Mouse (Mus musculus) urinary bladder, adult 2 months (tissue): ENCODE data around the gene Trim16. TPM values are rescaled to one million over a fixed set of nuclear protein-coding genes. Genes with fewer than 3 reads are reported as not detected.

Experiments
- DNase-seq: peaks from one replicate; pipeline ENCODE4 v3.0.0; 2022; ENCODE audit warnings: low spot score
- polyA plus RNA-seq: library from polyadenylated mRNA; depleted of rRNA; stranded (reverse); fragments of >200 nt; gene quantifications from 2 replicates; pipeline ENCODE4 v1.2.3, GENCODE M21; 2012

Trim16 gene
- polyA plus RNA-seq, 1 experiment, result 33.0 TPM

DNA sequence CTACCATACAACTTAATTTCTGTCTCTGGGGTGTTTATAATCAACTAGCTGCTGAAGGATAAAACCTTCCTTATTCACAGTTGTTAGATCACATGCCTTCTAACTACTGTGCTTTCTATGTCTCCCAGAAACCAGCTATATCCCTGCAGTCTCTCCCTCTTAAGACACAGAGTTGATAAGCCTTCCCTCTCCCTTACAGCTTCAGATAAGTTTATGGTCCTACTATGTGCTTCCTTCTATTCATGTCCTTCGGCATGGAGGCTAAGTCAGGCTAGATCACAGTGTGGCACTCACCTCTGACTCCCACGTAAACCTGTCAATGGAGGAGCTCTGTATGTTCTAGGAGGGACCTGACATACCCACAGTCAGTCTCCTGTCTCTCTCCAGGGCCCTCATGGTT is 10.4 kb downstream of the Trim16 start:
- DNase-seq, result no peak

DNA sequence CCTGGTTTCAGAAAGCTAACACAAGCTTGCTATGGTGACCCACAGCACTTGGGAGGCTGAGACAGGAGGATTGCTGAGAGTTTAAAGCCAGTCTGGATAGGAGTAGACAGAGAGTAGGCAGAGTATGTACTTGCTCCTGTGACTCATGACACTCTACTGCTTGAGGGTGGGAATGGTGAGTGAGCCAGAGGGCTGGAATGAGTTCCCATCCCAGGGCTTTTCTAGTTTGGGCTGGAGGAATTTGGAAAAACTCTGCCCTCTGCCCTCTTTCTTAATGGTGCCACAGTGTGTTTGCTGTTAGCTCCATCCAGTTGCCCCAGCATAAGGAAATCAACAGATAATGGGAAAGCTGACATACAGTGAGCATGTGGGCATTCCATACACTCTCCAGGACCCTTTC is 11.9 kb downstream of the Trim16 start:
- DNase-seq, result no peak

DNA sequence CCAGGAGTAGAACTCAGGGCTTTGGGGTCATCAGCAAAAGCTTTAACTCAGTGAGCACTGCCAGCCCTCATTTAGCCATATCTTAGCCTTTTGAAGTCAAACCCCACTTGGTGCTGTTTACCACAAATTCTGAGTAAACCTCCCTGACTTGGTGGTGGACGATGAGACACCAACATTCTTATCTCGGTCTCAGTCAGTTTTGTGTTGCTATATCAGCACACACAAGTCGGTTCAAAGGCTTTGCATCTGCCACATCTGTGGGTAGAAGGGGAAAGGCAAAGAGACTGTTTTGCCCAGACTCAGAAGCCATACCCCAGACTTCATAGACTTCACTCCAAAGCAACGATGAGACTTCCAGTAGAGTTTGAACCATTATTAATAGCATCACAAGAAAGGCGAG is 24.5 kb downstream of the Trim16 start:
- DNase-seq, result no peak

DNA sequence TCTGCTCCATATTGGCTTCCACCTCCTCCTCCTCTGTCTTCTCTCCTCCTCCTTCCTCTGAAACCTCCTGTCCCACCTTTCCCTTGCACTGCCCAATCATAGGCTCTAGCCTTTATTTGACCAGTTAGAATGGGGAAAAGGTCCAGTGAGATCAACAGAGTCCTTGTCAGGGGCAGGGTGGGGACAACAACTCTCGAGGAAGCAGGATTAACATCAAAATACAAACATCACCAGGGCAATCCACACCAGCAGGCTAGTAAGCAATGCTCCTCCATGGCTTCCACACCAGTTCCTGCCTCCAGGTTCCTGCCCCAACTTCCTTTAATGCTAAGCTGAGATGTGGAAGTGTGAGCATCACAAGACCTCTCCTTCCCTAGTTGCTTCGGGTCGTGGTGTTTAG is 25.7 kb downstream of the Trim16 start:
- no peak for DNase-seq

- no peak for DNase-seq
Observed at GRCm38 (mm10) chr11:62846961-62847654, 27.1 kb downstream of the Trim16 start, which contains the start of gene Fbxw10. Fbxw10 (plus strand) TSS chr11:62847069.

- no peak for DNase-seq
Observed at GRCm38 (mm10) chr11:62847655-62848191, 27.7 kb downstream of the Trim16 start.

- DNase-seq, result no peak
Observed at GRCm38 (mm10) chr11:62848301-62848700, 28.3 kb downstream of the Trim16 start.

- DNase-seq, result no peak
Observed at GRCm38 (mm10) chr11:62851199-62851598, 31.2 kb downstream of the Trim16 start.

GRCm38 (mm10) chr11:62853334-62853733 is 33.3 kb downstream of the Trim16 start:
- DNase-seq, result no peak

- no peak for DNase-seq
Observed at GRCm38 (mm10) chr11:62865562-62865961, 45.5 kb downstream of the Trim16 start.

GRCm38 (mm10) chr11:62866685-62867084 is 46.7 kb downstream of the Trim16 start:
- no peak for DNase-seq

GRCm38 (mm10) chr11:62869201-62869600 is 49.2 kb downstream of the Trim16 start:
- no peak for DNase-seq

DNA sequence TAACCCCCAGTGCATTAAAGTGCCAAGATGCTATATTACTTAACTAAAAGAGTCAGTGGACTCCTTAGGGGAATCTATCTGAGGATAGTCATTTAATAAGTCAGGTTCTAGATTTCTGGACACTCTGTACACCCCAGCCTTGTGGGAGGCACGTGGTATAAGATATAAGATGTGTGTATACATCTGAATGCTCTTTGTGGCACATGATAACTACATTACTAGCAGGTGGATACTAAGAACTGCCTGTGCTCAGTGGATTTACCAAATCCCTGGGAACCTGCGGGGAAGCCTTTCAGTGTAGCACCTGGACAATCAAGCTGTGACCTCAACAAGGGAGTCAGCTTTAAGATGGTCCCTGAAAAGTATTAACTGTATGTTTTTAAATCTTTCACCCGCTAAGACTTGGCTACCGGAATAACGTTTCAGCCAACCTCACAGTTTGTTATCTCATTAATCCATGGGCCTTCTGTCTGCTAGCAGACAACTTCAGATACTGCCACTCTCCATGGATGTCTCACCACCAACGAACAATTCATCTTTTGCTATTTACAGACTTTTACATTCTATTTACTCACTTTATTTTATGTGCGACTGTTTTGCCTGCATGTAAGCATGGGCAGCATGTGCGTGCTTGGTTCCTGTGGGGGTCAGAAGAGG is 49.8 kb downstream of the Trim16 start:
- no peak for DNase-seq

- no peak for DNase-seq
Observed at GRCm38 (mm10) chr11:62873479-62873878, 53.4 kb downstream of the Trim16 start.

DNA sequence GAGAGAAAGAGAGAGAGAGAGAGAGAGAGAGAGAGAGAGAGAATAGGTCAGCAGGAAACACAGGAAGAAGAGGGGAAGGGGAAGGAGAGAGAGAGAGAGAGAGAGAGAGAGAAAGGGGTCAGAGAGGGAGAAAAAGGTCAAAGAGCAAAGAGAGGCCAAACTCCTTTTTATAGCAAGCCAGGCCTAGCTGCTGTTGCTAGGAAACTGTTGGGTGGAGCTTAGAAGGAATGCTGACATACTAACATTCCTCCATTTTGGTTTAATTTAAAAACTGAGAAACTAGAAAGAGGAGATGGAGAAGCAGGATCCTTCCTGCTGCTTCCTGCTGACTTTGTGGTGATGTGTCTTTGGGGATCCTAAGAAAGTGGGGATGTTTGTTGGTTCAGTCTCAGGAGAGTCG is 55.7 kb downstream of the Trim16 start:
- no peak for DNase-seq

- no peak for DNase-seq
Observed at GRCm38 (mm10) chr11:62876445-62876844, 56.4 kb downstream of the Trim16 start.

GRCm38 (mm10) chr11:62877391-62877790 is 57.4 kb downstream of the Trim16 start:
- no peak for DNase-seq

DNA sequence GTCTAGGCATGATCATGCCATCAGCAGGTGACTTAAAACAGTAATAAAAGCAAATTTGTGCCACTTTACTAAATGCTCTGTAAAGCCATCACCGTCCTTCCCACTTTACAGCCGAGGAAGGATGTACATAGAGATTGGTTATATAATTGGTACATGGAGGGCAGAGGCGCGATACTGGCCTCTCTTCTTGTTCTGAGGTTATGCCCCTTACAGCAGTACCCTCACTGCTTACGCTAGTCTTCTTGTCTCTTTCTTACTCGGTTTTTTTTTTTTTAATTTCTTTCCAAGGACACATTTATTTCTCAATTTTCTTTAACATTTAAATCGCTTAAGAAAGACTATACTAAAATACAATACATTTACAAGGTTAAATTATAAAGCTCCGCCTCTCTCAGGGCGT is 58.7 kb downstream of the Trim16 start:
- no peak for DNase-seq

DNA sequence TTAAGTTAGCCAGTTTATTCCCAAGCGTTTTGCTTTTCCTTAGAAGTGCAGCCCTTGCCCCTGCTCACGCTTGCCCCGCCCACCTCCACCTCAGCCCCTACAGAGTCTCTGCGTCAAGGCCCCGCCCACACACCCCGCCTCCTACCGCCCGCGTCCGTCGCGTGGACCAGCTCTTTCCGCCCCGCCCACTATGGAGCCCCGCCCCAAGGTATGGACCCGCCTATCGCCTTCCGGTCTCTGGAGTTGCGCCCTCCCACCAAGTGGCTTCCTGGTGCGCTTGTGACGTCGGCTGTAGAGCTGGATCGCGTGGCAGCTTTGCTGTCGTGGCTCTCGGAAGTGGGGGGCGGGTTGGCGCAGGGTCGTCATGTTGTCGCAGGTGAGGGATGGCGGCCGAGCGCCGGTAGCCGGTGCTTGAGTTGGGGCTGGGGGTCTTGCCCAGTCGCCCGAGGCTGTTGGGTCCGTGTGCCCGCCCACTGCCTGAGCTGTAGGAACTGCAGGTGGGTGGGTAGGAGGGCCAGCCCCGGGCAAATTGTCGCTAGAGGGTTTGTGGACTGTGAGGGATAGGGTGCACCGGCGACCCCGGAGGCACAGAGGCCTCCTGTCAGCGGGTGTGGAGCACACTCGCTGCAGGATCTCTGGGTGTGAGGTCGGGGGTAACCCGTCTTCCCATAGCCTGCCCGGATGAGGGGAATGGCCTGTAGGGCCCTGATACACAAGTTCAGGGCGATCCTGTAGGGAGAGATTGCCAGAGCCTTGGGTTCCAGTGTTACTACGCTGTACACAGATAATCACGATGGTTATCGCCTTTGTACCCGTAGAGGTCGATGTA is 59.4 kb downstream of the Trim16 start, which contains the start of gene Tvp23b:
TSS of gene Tvp23b (plus strand) at position 236 of the 829 bp plus-strand sequence.
- DNase-seq, result peak; percentile 80

DNA sequence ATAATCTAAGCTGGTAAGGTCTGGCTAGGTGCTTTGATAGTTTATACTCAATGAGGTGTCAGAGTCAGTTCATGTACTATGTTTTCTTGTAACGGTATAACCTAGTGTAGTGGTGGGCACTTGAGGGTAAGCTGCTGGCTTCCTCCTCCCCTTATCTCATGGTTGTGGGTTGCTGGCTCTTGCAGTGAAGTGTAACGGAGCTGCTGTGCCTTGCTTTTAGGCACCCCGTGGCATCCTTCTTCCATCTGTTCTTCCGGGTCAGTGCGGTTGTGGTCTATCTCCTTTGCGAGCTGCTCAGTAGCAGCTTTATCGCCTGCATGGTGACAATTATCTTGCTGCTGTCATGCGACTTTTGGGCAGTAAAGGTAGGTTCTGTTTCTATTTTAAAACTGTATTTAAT is 63.4 kb downstream of the Trim16 start:
- DNase-seq, result no peak

- no peak for DNase-seq
Observed at GRCm38 (mm10) chr11:62885323-62885722, 65.3 kb downstream of the Trim16 start.

DNA sequence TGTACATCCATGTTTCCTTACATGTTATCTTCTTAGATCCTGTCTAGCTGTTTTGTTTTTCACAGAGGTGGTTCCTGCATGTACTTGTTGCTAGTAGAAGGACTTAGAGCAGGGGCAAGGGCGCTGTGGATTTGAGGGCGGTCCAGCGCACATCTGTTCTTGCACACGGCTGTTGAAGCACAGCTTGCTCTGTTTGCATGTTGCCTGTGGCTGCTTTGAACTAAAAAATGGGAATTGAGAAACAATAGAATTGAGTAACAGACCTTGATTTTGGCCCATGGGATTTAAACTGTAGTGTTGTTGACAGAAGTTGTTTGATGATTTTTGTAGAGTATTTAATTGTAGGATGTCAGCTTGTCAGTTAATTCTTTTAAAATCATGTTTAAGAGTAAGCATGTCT is 70.8 kb downstream of the Trim16 start:
- no peak for DNase-seq
